Mouse (Mus musculus): Measurements from ENCODE around the gene Galnt10.

Galnt10 gene

DNA sequence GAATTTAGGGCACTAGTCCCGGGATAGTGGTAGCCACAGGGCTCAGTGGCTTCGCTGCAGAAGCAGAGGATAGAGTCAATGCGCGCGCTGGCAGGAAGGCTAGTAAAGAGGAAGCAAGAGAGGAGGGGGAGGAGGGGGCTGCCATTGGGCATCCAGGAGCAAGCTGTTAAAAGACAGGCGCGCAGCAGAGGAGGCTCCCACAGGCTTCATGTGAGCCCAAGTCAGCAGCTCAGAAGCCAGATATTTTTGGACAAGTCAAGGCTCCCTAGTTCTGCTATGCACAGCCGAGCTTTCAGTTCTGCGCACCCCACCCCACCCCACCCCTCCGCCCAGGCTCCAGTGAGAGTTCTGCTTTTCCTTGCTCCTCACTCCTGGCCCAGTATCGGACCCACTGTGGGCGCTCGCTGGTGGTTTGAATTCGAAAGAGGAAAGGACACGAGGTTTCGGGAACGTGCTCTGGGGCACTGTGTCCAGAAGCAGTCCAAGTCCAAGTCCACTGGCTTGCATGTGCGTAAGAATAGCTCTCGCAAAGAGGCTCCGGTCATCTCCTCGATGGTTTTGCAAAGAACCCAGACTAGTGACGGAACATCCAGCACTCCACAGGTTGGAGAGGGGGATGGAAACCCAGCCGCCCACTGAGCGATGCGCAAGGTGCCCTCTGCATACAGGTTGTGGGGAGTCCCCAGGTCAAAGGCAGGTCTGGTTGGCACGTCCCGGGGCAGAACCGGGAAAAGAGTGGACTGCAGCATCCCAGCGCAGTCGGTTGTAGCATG lies 811 bp upstream of the Galnt10 start:
- DNase-seq, result peak; percentile 42 to 54

DNA sequence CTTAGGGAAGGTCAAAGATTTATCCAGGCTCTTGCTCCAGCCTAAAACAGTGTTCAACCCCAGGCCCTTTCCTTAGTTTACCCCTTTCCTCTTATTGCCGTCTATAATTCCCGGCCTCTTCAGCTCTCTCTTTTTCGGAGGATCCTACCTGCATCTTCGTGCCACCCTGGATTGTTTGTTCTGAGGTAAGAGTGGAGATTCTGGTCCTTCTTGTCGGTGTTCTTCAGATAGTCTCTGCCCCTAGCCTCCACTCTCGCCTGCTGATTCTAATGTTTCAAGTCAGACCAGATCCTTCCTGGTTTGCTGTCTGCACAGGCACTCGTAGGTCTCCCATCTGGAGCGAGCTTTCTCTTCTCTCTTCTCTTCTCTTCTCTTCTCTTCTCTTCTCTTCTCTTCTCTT lies 605 bp downstream of the Galnt10 start:
- no peak for DNase-seq

DNA sequence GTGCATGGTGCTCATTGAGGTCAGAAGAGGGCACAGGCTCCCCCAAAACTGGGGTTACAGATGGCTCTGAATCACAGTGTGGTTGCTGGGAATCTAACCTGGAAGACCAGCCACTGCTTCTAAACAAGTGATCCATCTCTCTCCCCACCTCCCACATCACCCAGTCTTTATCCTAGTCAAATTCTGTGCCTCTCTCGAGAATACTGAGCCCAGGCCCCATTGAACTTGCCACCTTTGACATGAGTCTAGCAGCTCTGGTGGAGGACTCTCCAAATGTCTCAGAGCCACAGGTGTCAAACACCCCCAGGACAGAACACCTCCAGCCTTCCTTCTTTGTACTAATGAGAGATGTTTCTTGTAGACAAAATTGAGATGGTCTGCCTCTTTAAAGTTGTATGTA lies 1.2 kb downstream of the Galnt10 start:
- no peak for DNase-seq

DNA sequence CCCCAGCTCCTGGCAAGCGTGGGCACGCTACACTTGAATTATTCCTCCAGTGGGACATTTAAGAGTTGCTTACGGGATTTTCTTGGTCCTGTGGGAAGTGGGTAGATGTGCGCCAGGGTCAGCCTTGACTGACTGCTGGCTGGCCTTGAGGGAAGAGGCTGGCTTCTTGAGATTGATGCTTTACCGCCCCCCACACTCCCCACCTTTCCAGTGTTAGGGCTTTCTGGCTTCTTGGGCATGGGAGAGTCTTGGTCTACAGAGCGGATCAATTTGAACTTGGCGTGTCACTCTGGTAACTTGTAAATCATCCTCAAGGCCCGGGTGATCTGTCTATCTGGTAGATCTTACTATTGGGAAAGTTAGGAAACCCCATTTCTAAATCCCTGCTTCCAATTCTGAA lies 1.7 kb downstream of the Galnt10 start:
- DNase-seq, result no peak

DNA sequence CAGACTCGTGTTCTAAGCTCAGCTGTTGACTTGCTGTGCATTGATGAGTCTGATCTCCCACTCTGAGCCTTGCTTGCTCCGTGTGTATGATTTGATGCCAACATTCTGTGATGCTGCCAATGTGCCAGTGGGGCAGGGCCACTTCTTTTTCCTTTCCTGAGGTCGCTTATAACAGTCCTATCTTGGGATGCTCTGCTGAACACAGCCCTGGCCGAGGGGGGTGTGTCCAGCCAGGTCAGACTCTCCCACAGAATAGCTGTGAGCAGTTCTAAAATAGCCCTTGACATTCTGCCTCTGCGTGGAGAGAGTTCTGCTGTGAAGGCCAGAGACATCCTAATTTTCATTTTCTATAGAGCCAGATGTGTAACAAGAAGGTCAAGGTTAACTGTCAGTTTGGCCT lies 2.2 kb downstream of the Galnt10 start:
- DNase-seq, result no peak

DNA sequence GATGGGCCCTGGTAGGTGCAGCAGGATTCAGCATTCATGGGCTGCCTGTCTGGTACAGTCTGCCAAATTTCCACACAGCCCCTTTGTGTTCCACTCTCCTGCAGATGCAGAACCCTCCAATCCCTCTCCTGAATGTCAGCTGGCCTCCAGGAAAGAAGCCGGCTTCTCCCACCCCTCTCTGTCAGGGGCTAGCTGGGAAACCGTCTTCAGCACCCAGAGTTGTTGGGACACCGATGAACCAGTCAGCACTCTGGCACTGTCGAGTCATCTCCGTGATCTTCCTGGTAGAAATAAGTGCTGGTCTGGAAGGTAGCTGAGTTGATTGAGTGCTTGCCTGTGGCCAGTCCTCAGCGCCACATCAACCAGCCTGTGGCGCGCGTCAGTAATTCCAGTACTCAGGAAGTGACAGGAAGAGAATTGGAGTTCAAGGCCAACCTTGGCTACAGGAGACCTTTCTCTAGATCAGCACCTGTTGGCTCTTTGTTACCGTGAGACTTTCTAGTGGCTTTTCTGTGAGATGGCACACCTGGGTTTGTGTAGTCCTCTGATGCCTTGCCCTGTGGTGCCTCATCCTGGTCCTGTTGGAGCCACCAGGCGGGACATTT lies 3.1 kb downstream of the Galnt10 start:
- no peak for DNase-seq

DNA sequence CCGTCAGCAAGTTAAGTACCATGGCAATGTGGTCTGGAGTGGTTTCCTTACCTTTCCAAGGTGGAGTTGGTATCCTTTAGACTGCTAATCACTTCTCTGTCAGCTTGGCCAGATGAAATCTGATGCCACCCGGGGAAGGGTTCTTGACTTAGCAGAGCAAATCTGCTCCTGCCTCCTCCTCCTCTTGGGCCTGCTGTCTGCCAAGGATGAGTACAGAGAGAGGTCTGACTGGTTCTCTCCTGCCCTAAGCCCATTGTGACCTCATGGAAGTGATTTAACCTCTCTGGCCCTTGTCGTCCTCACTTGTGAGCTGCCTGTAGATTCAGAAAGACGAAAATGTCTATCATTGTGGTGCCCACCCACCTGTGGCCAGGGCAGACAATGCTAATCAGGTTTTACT lies 4.0 kb downstream of the Galnt10 start:
- DNase-seq, result no peak

DNA sequence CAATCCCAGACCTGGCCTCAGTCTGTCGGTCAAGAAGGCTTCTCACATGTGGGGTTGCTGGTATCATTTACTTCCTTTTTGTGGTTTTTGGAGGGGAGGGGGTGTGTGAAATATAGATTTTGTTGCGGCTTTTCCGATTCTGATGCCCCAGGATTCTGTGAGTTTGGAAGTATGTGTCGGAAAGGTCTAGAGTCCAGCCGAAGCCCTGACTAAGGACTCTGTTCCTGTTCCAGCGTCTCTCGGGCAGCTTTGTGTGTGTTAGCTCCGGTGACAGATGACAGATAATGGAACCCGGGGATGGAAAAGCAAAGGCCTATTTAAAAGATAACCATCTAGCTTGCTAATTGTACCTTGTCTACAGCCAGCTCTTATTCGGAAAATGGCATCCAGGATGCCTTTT lies 4.4 kb downstream of the Galnt10 start:
- no peak for DNase-seq

DNA sequence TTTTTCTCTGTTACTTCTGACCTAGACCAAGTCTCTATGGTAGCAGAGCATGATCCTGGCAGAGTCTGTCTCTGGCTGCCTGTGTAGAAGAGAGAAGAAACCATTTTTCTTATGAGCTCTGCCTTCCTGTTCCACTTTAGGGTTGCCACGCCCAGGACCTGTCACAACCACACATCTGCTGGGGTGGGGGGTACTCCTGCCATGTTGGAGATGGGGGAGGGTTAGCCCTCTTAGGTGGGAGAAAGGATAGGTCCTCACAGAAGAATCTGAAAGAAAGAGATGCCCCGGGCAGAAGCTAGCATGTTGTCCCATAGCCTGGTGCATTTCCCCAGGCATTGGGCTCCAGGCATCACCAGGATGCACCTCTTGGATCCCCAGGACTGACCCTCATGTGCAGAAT lies 5.6 kb downstream of the Galnt10 start:
- DNase-seq, result no peak

DNA sequence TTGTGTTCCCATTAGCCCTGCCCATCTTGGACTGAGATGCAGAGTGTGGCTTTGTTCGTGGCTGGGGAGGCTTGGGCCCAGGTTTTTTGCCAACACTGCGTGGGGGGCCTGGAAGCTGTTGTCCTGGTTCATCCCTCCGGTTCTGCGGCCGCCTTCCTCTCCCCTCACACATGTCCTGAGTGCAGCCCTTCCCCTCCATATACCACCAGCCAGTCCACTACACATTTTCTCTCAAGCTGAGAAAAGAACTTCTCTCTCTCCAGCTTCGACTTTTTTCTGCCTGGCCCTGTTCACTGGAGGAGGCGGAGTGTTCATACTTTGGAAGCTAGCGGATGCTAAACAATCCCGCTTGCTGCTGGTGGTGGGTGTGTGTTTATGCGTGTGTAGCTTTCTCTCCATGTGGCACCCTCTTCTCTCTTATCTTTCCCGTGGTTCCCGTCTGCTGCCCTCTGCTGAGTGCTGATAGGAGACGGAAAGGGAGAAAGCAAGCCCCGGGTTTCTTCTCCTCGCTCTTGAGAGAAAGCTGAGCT lies 6.1 kb downstream of the Galnt10 start:
- DNase-seq, result no peak

DNA sequence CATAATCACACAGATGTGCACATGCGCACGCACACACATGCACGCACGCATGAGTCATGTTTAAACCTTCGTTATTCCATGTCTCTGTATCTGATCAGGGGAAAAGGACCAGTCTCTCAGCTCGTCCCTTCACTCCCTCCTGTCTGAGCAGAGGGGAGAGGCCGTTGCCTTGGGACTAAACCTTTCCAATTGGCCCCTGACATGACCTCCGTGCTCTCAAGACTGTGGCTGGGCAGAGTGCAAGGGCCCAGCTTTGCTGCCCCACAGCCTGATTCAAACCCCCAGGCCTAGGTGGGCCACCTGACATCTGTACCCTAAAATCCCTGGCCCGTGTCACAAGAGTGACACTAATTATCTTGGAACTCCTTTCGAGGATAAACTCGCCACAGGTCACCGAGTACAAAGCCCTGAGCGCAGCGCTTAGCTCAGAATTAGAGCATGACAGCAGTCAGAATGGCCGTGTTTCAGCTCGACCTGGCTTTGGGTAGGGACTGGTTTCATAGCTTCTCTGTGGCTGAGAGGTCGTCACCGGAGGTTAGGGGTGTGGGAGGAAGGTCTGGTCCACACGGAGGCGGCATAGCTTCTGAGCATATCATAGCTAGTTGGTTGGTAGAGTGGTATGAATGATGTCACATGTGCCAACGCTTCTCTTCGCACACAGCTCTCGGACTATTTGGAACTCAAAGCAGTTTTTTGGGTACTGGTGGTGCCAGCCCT lies 7.1 kb downstream of the Galnt10 start:
- no peak for DNase-seq

DNA sequence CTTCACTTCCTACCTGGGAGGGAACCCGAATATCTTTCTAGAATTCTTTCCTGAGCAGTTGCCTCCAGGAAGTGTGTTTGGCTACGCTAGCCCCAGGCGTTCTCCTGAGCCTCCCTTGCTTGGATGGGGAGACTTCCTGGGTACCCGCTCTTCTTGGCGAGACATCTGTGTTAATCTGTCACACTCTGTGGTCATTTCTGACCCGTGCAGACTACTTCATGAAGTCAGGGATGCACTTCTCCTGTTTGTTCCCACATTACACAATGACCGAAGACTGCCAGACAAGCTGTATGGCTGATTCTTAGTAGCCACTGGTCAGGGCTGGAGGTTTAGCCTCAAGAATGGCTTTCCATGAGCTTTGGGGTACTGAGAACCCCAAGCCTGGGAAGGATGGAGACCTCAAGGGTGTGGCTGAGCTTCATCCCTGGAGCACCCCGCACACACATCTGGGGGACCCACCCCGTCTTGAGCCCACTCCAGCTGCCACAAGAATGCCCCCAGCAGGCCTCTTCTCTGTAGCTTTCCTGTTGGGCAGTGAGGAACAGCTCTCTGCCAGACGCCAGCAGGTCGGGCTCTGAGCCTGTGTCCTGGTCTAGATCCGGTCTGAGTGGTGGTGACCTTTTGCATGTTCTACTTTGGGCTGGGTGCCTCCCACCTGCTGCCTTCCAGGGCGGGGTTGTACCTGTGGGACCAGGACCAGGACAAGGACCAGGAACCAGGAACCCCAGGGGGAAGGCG lies 7.8 kb downstream of the Galnt10 start:
- no peak for DNase-seq

DNA sequence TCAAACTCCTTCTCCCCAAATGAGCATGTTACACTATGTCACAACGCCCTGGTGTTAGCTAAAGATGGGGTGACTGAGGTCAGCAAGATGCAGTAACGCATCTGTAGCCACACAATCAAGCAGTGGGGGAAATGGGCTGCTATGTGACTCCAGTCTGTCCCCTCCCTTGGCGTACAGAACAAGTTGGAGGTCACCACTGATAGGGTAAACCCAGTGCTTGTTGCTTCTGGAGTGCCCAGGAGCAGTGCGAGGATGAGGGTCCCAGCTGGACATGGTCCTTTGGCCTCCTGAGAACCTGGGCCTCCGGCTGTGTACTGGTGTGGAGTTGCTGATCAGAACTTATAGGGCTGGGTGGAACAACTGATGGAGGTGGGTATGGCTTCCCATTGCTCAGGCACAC lies 8.6 kb downstream of the Galnt10 start:
- DNase-seq, result no peak

DNA sequence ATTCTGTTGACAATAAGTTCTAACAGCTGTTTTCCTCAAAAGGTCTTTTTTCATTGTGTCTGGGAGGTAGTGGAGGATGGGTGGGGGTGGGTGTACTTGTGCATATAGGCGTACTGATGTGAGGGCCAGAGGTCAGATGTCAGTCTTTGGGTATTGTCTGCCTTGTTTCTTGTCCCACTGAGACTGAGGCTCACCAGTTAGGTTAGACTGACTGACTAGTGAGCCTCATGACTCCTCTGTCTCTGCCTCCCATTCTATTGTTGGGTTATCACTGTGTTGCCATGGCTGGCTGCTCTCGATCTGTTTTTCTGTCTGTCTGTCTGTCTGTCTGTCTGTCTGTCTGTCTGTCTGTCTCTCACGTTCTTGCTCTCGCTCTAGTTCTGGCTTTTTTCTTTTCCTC lies 9.1 kb downstream of the Galnt10 start:
- no peak for DNase-seq

DNA sequence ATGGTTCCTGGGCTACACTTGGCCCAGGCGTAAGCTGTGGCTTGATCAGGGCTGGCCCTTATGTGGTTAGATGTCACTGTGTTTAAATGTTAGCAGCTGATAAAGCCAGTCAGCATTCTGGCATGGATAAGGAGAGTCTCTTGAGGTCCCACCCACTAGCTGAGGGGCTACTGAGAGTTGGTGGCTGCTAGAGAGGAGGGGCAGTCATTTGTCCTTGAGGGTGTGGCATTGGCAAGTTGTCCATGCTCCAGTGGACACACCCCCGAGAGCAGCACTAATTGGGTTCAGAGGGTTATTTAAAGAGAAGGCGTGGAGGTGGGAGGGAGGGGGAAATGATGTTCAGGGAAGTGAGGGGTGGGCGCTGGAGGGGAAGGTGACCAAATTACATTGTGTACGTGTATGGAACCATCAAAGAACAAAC lies 9.7 kb downstream of the Galnt10 start:
- DNase-seq, result no peak

DNA sequence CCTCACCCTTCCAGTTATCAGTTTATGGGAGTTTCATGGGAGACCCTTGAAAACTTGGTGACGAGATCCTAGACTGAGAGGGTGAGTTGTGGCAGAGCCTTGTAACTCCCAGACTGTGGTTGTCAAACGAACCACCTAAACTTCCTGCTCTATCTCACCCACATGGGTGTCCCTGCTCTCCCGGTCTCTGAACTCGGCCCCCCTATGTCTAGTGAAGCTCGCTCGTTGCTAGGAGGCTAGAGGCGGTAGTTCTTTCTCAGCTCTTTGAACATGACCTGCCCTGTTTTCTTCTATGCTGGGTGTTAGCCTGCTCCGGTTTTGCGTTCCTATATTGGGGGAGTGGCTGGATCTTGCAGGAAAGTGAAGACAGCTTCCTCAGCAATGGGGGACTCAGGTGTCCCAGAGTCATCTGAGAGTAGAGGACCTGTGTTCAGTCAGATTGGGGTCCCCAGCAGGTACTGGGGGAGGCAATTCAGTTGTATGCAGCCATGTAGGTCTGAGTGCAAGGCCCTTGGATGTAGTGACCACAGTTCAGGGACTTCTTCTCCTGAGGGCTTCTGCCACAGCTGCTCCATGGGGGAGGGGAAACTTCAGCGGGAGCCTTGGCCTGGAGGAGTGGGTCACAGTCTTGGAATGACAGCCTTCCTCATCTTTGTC lies 10.6 kb downstream of the Galnt10 start:
- DNase-seq, result no peak

DNA sequence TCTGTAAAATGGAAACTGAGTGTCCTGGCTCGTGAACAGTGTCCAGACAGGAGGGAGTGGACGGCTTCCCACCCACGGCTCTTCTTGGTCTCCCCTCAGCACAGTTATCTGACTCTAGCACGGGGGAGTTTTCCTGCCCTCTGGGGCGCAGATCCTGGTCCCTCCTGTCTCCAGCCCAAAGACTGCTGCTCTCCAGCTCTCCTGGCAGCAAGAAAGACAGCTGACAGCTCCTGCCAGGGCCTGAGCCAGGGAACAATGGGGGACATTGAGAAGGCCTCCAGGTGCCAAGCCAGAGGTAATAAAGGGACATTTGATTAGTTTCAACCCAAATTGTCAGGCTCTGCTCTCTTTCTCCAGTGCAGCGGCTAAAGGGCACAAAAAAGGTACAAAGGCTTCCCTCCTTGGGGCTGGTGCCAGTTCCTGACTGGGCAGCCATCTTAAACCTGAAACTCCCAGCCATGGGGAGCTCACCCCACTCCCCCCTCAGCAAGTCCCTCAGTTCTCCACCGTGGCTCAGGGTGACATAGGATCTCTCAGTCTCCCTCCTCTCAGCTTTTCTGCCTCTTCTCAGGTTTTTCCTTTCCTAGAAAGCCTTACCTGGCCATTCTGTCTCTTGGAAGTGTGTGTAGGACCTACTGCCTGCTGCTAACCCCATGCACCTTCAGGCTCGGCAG lies 11.5 kb downstream of the Galnt10 start:
- no peak for DNase-seq

DNA sequence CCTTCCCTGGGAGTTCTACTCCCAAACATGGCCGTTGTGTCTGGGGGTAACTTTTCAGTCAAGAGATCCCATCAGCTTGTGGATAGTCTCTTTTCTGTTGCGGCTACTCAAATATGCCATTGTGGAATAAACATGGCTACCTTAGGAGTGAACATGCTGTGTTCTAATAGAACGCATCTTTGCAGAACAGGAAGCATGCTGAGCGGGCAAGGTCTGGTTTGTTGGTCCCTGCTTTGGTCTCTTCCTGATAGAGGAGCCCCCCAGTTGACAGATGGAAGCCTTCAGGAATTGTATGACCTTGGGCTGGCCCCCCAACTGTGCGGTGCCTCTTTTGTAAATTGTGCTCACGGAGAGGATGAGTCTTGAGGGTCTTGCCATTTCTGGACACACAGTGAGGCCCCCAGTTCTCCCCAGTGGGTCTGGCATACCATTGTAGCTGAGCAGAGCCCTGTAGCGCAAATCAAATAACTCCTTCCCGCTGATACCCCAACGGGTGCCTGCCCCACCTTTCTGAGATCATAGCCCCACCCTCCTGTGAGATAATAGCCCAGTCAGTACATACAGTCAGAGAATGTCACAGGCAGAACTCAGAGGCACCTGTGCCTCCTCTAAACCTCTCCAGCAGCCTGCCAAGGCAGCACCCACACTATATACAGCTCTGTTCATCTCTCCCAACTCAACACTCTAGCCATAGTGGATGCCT lies 12.3 kb downstream of the Galnt10 start:
- DNase-seq, result no peak

DNA sequence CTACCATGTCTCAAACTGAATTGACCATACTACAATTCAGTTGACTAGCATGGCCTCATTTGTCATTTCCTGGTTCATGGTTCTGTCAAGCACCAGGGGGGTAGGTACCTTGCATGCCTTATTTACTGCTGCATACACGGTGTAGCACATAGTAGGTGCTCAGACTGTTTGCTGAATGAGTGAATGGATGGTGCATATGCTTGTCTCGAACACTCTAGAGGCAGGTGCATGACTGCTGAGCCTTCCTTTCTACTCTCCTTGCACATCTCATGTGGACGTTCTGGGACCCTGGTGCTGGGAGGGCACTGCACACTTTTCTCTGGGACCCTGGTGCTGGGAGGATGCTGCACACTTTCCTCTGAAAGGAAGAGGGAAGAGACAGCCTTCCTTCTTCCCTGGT lies 13.0 kb downstream of the Galnt10 start:
- no peak for DNase-seq

DNA sequence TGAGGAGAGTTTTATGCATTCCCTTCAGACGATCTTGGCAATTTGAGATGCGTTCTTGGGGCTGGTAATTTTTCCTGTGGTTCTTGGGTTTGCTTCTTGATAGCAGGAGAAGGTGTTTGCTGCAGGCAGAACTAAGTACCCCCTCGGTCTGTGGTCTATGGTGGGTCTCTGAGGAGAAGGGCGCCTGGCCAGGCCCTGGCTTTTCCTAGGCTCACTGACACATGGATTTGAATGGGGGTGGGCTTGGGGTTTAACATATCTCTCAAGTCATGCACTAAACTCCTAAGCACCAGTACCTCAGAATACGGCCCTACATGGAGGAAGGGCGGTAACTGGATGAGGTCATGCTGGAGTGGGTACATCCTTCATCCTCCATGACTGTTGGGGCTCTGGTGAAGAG lies 13.5 kb downstream of the Galnt10 start:
- DNase-seq, result no peak

DNA sequence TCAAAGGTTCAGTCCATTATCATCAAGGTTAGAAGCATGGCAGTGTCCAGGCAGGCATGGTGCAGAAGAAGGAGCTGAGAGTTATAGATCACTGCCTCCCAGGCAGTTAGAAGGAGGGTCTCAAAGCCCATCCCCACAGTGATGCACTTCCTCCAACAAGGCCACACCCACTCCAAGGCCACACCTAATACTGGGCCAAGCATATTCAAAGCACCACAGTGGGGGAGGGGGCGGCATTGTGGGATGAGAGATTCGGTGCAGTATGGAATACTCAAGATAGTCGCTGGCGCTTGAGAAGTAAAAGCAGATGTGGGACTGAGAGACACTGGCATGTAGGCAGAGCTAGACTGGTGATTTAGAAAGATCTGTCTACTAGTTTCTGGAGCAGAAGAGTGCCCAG lies 14.9 kb downstream of the Galnt10 start:
- no peak for DNase-seq
